Mouse (Mus musculus) activated CD4-positive, CD25-positive, alpha-beta regulatory T cell (primary cell): Measurements from ENCODE around the gene Olfr830. TPM values are rescaled to one million over a fixed set of nuclear protein-coding genes. Genes with fewer than 3 reads are reported as not detected.

ENCODE experiments used
- polyA plus RNA-seq, 2 experiments: library from polyadenylated mRNA; unstranded; fragments of 100-300 nt; shearing (Covaris generic); gene quantifications; one replicate each; pipeline ENCODE4 v1.2.1; 2017

The Olfr830 gene
- polyA plus RNA-seq, result not detected

DNA sequence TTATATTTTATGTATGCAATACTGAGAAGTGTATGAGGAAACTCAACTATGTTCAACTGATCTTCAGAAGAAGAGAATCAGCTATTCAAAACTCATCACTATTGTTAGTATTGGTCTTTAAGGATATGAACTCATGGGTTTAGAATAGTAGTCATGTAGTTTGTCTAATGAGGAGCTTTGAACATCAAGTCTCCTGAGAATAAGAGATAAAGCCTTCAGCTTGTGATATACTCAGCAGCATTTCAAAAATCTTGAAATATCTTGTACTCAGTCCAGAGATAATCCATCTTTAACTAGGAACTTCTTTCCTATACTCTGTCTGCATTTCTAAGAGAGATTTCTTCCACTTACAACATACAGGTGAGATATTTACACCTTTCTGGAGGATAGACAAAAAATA is at the start of gene Olfr830:
Gene Olfr830, plus strand, starts transcription at position 301 of the 400 bp plus-strand sequence.

DNA sequence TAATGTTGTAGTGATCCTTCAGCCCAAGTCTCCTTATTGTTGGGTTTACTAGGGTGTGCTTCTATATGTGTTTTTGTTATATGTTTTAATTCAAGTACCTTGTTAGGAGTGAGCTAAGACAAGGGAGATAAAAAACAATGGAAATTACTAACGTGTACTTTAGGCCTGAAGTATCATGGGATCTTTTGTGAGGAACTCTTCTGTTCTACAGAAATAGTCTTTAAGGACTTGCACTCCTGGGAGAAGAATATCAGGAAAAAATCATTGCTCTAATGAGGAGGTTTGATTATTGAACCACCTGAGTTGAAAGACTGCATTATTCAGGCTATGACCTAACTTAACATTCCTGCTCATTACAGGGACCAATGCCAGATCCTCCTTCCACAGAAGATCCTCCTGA is 19.9 kb upstream of the Olfr830 start, which contains the start of gene Olfr829:
Gene Olfr829, plus strand, starts transcription at position 301 of the 400 bp plus-strand sequence.

Other genes with a start within 250 kb of the Olfr830 start
- under 1 TPM; 0.05 to 0.09 TPM for gene Muc16, start 200.2 kb upstream of the Olfr830 start, polyA plus RNA-seq
- gene Olfr24, start 110.7 kb upstream of the Olfr830 start, polyA plus RNA-seq, result under 1 TPM in 1 of 2 experiments, not detected in 1; 0.28 TPM
- gene Olfr828, start 55.2 kb upstream of the Olfr830 start, polyA plus RNA-seq, result under 1 TPM in 1 of 2 experiments, not detected in 1; 0.27 TPM
- gene Olfr829, start 19.8 kb upstream of the Olfr830 start, polyA plus RNA-seq, result not detected
- gene Olfr832, start 62.4 kb downstream of the Olfr830 start, polyA plus RNA-seq, result under 1 TPM in 1 of 2 experiments, not detected in 1; 0.05 TPM
- gene Olfr834, start 113.3 kb downstream of the Olfr830 start, polyA plus RNA-seq, result not detected
- gene Olfr835, start 158.0 kb downstream of the Olfr830 start, polyA plus RNA-seq, result not detected
- gene Olfr836, start 245.7 kb downstream of the Olfr830 start, polyA plus RNA-seq, result not detected